Mouse (Mus musculus) layer of hippocampus, postnatal 10 days (tissue): Measurements from ENCODE around the gene Srrm4. TPM values are rescaled to one million over a fixed set of nuclear protein-coding genes. Genes with fewer than 3 reads are reported as not detected.
A peak's percentile ranks its signal among the peaks of the same experiment; 100 is the strongest.

Experiments
- DNase-seq, 2 experiments: peaks; one replicate each; pipeline ENCODE4 v3.0.0; 2021; ENCODE audit warnings: low spot score in 2 of 2
- total RNA-seq, 2 experiments: library from RNA; stranded (reverse); gene quantifications; 2 replicates each; pipeline ENCODE4 v1.2.3; 2021

Gene Srrm4
- total RNA-seq, 2 experiments from 2014 or later: 38.3 to 38.8 TPM

GRCm38 (mm10) chr5:116553868-116554267 is 37.7 kb downstream of the Srrm4 start:
- no peak for DNase-seq

- DNase-seq: no peak
Measured at GRCm38 (mm10) chr5:116553106-116553505, 38.5 kb downstream of the Srrm4 start.

GRCm38 (mm10) chr5:116552584-116552983 is 39.0 kb downstream of the Srrm4 start:
- DNase-seq: no peak

GRCm38 (mm10) chr5:116545746-116546145 is 45.9 kb downstream of the Srrm4 start:
- no peak for DNase-seq

- no peak for DNase-seq
Measured at GRCm38 (mm10) chr5:116542317-116542716, 49.3 kb downstream of the Srrm4 start.

GRCm38 (mm10) chr5:116541128-116541527 is 50.5 kb downstream of the Srrm4 start:
- DNase-seq: no peak

GRCm38 (mm10) chr5:116539360-116539759 is 52.3 kb downstream of the Srrm4 start:
- no peak for DNase-seq

- DNase-seq: no peak
Measured at GRCm38 (mm10) chr5:116538491-116538890, 53.1 kb downstream of the Srrm4 start.

- peak in 1 of 2 experiments; percentile 32 for DNase-seq
Measured at GRCm38 (mm10) chr5:116526324-116526723, 65.3 kb downstream of the Srrm4 start.

- DNase-seq: no peak
Measured at GRCm38 (mm10) chr5:116525308-116525707, 66.3 kb downstream of the Srrm4 start.

GRCm38 (mm10) chr5:116523553-116523952 is 68.1 kb downstream of the Srrm4 start:
- DNase-seq: no peak

- no peak for DNase-seq
Measured at GRCm38 (mm10) chr5:116523079-116523478, 68.5 kb downstream of the Srrm4 start.

- no peak for DNase-seq
Measured at GRCm38 (mm10) chr5:116522273-116522672, 69.3 kb downstream of the Srrm4 start.

- DNase-seq: no peak
Measured at GRCm38 (mm10) chr5:116518047-116518446, 73.6 kb downstream of the Srrm4 start.

GRCm38 (mm10) chr5:116512135-116512534 is 79.5 kb downstream of the Srrm4 start:
- no peak for DNase-seq

- no peak for DNase-seq
Measured at GRCm38 (mm10) chr5:116510229-116510628, 81.4 kb downstream of the Srrm4 start.

- DNase-seq: no peak
Measured at GRCm38 (mm10) chr5:116501342-116501741, 90.3 kb downstream of the Srrm4 start.

- peak; percentile 42 to 55 for DNase-seq
Measured at GRCm38 (mm10) chr5:116498880-116499640, 92.6 kb downstream of the Srrm4 start.

GRCm38 (mm10) chr5:116497866-116498265 is 93.8 kb downstream of the Srrm4 start:
- DNase-seq: no peak

- no peak for DNase-seq
Measured at GRCm38 (mm10) chr5:116497205-116497604, 94.4 kb downstream of the Srrm4 start.

GRCm38 (mm10) chr5:116496717-116497116 is 94.9 kb downstream of the Srrm4 start:
- DNase-seq: no peak

- no peak for DNase-seq
Measured at GRCm38 (mm10) chr5:116495466-116495865, 96.2 kb downstream of the Srrm4 start.

- no peak for DNase-seq
Measured at GRCm38 (mm10) chr5:116494377-116494776, 97.2 kb downstream of the Srrm4 start.
